In the genomic region with DNA sequence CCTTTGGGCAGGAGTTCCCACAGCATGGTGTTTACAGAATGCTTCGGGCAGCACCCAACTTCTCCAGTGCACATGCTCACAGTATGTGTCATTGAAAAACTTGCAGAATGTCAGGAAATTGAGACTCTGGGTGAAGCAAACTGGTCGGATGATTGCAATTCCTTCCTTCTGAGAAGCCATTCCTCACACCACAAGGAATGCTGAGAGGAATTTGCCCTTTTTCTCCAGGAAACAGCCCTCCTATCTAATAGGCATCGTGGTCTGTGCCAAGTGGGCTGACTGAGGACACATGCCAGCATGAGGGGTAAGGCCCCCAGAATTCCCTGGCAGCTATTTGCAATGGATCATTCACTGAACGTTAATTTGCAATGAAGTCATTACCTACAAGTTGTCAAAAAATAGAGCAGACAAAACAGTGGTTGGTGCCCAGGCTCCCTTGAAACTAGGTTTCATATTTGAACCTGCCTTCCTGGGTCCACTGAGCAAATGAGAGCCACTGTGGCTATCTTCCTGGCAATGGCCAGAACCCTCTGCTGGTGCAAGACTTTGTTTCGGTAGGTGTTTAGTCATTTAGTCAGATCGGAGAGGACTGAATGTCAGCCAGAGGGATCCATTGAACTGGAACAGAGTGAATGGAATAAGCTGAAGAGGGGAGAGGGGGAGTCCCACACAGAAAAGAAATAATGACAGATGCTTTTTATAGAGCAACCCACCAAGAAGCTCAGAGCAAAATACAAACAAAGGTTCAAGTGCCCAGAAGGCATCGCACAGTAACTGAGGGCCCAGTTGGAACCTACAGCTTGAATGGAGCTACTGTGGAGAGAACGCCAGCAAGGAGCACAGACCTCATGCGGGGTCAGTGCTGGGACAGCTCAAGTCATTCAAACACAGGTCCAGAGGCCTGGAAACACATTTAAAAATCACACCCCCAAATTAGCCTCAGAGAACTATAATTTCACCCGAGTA, we compare ENCODE assay signal across 14 mouse cellular contexts. TPM values are rescaled to one million over a fixed set of nuclear protein-coding genes. Genes with fewer than 3 reads are reported as not detected.
DNase-seq lines count a peak whose midpoint lies in the region; ATAC-seq and TF ChIP-seq lines count a peak whose summit lies in the region.
"Had no signal": no experiment of that assay in that cellular context is flagged by ENCODE, and none has a peak within 500 bp of the region (broad histone marks: within the 10 kb centered on the region; RNA-seq: fewer than 3 reads in every experiment).

No protein-coding gene starts in this region.

- H3K4me1 ChIP-seq in kidney, postnatal 0 days (replicated peaks; ENCODE audit: insufficient read depth, low read length) = 0 out of 2 replicates have a peak, but pooled peaks cover 7% of the 10 kb centered on the region
- no peaks in the 10 kb centered on the region for H3K4me1 ChIP-seq in kidney, embryonic 15.5 days
- H3K4me1 ChIP-seq in embryonic fibroblast, embryonic 13.5 days (ENCODE audit: control insufficient read depth, insufficient read depth, low read length) = peaks cover 16% of the 10 kb centered on the region

- 52% methylated on average over 10 of the region's 10 CpGs for WGBS in kidney, postnatal 0 days
- 62% methylated on average over 10 of the region's 10 CpGs for WGBS in kidney, embryonic 15.5 days

- no peak for TF ChIP-seq CTCF in kidney, postnatal 0 days (IDR thresholded peaks at IDR 0.05; ENCODE audit: low read depth)
- no peak for TF ChIP-seq CTCF in embryonic fibroblast, embryonic 13.5 days (IDR thresholded peaks at IDR 0.05; ENCODE audit: borderline replicate concordance, insufficient read depth, low read length)

- no peaks in the 10 kb centered on the region for H3K27me3 ChIP-seq in kidney, postnatal 0 days (ENCODE audit: insufficient read depth, low read length)
- H3K27me3 ChIP-seq in kidney, embryonic 15.5 days = no peaks in the 10 kb centered on the region
- H3K27me3 ChIP-seq: limb, embryonic 13.5 days had no signal

- peak; percentile 36 for DNase-seq in kidney, postnatal 0 days (ENCODE audit: low spot score)
- peak; percentile 98 for DNase-seq in Muller cell, postnatal 12 days (ENCODE audit: inconsistent ontology term)
- DNase-seq in lung, postnatal 14 days = peak; percentile 36
- DNase-seq in cerebellum, postnatal 4 days (ENCODE audit: low spot score in 2 of 2) = no peak
- DNase-seq in adrenal gland, adult 2 months = no peak
- DNase-seq: kidney, adult 8-10 months; layer of hippocampus, postnatal 36 days had no signal

- ATAC-seq in kidney, postnatal 0 days (replicated peaks; ENCODE audit: low FRiP score, low read depth) = no peak
- no peak for ATAC-seq in kidney, embryonic 15.5 days (replicated peaks; ENCODE audit: low FRiP score)

- H3K4me3 ChIP-seq in kidney, postnatal 0 days (replicated peaks; ENCODE audit: low read depth, low read length) = no peak overlapping the region
- no peak overlapping the region for H3K4me3 ChIP-seq in kidney, embryonic 15.5 days (replicated peaks)
- no peak overlapping the region for H3K4me3 ChIP-seq in embryonic fibroblast, embryonic 13.5 days (ENCODE audit: insufficient read depth, low read length)
- H3K4me3 ChIP-seq: limb, embryonic 13.5 days had no signal

- no peaks in the 10 kb centered on the region for H3K9me3 ChIP-seq in kidney, postnatal 0 days (replicated peaks; ENCODE audit: low read length)
- no peaks in the 10 kb centered on the region for H3K9me3 ChIP-seq in kidney, embryonic 15.5 days (replicated peaks)
- H3K9me3 ChIP-seq: G1E; limb, embryonic 13.5 days had no signal

- H3K4me2 ChIP-seq in kidney, postnatal 0 days (ENCODE audit: low read length) = no peak overlapping the region
- H3K4me2 ChIP-seq in kidney, embryonic 15.5 days = no peak overlapping the region
- H3K4me2 ChIP-seq: limb, embryonic 13.5 days had no signal

- H3K27ac ChIP-seq in kidney, postnatal 0 days = peak overlapping the region; percentile 48; the same call in 1 of the 2 replicates
- H3K27ac ChIP-seq in kidney, embryonic 15.5 days = no peak overlapping the region
- H3K27ac ChIP-seq in embryonic fibroblast, embryonic 13.5 days (ENCODE audit: insufficient read depth, low read length) = peak overlapping the region; percentile 99
- H3K27ac ChIP-seq: limb, embryonic 13.5 days had no signal

- TF ChIP-seq POLR2A in embryonic fibroblast, embryonic 13.5 days (IDR thresholded peaks at IDR 0.05; ENCODE audit: low read depth, low read length) = no peak; the same call in 1 of the 2 replicates

- H3K9ac ChIP-seq in kidney, postnatal 0 days (ENCODE audit: low read depth, low read length) = no peak overlapping the region
- no peak overlapping the region for H3K9ac ChIP-seq in kidney, embryonic 15.5 days
- H3K9ac ChIP-seq: limb, embryonic 13.5 days had no signal

- H3K36me3 ChIP-seq in kidney, postnatal 0 days (ENCODE audit: insufficient read depth, low read length) = no peaks in the 10 kb centered on the region
- no peaks in the 10 kb centered on the region for H3K36me3 ChIP-seq in kidney, embryonic 15.5 days
- H3K36me3 ChIP-seq: G1E; limb, embryonic 13.5 days had no signal

RNA-seq across cellular contexts. Expression of a gene that starts 2.5 kb away (rescaled TPM):
- 22.0 and 24.2 TPM in 2 replicates for polyA plus RNA-seq in kidney, postnatal 0 days (2015; fragmentation: Nextera tagmentation; extraction: Ambion mirVana)
- 23.5 and 24.5 TPM in 2 replicates for polyA plus RNA-seq in kidney, embryonic 15.5 days (2015; fragmentation: Nextera tagmentation; extraction: Ambion mirVana)
- polyA plus RNA-seq in embryonic fibroblast, embryonic 13.5 days (2011; ENCODE audit: insufficient read length, low read depth, missing spikeins) = 50.8 and 52.7 TPM in 2 replicates
- 10 to 100 TPM; 43.0 to 44.4 TPM for total RNA-seq in adrenal gland, adult 2 months (2021)
- 92.0 and 94.2 TPM in 2 replicates for polyA plus RNA-seq in adrenal gland, adult 2 months (2012; rRNA removed)

RNA-seq across cellular contexts. Expression of a gene that starts 14.8 kb away (rescaled TPM):
- polyA plus RNA-seq in kidney, postnatal 0 days (2015; fragmentation: Nextera tagmentation; extraction: Ambion mirVana) = not detected in 2 replicates
- polyA plus RNA-seq in kidney, embryonic 15.5 days (2015; fragmentation: Nextera tagmentation; extraction: Ambion mirVana) = not detected in 2 replicates
- polyA plus RNA-seq in embryonic fibroblast, embryonic 13.5 days (2011; ENCODE audit: insufficient read length, low read depth, missing spikeins) = 0.27 TPM in 1 of 2 replicates, not detected in the other
- 1 to 10 TPM in 1 of 2 experiments, not detected in 1; 3.5 TPM for total RNA-seq in adrenal gland, adult 2 months (2021)
- not detected in 2 replicates for polyA plus RNA-seq in adrenal gland, adult 2 months (2012; rRNA removed)
- total RNA-seq: G1E; granulocyte monocyte progenitor cell, adult 5-6 weeks; megakaryocyte-erythroid progenitor cell, adult 5-6 weeks had no signal
- polyA plus RNA-seq: cortical plate, adult 2 months; G1E; limb, embryonic 13.5 days had no signal

RNA-seq across cellular contexts. Expression of a gene that starts 37.2 kb away (rescaled TPM):
- polyA plus RNA-seq in kidney, postnatal 0 days (2015; fragmentation: Nextera tagmentation; extraction: Ambion mirVana) = 17.3 and 17.9 TPM in 2 replicates
- polyA plus RNA-seq in kidney, embryonic 15.5 days (2015; fragmentation: Nextera tagmentation; extraction: Ambion mirVana) = 25.0 and 28.5 TPM in 2 replicates
- polyA plus RNA-seq in embryonic fibroblast, embryonic 13.5 days (2011; ENCODE audit: insufficient read length, low read depth, missing spikeins) = 18.7 and 57.7 TPM in 2 replicates
- total RNA-seq in adrenal gland, adult 2 months (2021) = 10 to 100 TPM; 63.5 to 98.8 TPM
- polyA plus RNA-seq in adrenal gland, adult 2 months (2012; rRNA removed) = 24.4 and 32.8 TPM in 2 replicates

Comparison
In these comparisons a context has a peak if more than half of its experiments do, and no peak if none do; other contexts are left out.
1. DNase-seq: peak in kidney, postnatal 0 days (single experiment), Muller cell, postnatal 12 days (single experiment) and lung, postnatal 14 days (single experiment); none in cerebellum, postnatal 4 days (0 of 2) and adrenal gland, adult 2 months (single experiment).